In genomic region chr8:71568387-71568937, GRCm38 (mm10) we compare ENCODE assay signal across 8 mouse cellular contexts. TPM values are rescaled to one million over a fixed set of nuclear protein-coding genes. Genes with fewer than 3 reads are reported as not detected.
DNase-seq lines count a peak whose midpoint lies in the region; ATAC-seq and TF ChIP-seq lines count a peak whose summit lies in the region.

Gene Slc27a1 (plus strand): TSS chr8:71568882.

- peak within 1 kb of the TSS; percentile 90 for H3K4me2 ChIP-seq in hindbrain, embryonic 15.5 days

- intact Hi-C loops in gastrocnemius, postnatal 14 days (cut with DNase I; ENCODE audit: low total_unique reads): no loop called here
- intact Hi-C loops in left cerebral cortex, adult 2 months (cut with DNase I): no loop called here

- H3K9me3 ChIP-seq in hindbrain, embryonic 15.5 days: no peaks in the 10 kb centered on the region; the same call in 1 of the 2 replicates

- peak within 1 kb of the TSS; percentile 60 for H3K9ac ChIP-seq in hindbrain, embryonic 15.5 days

- DNase-seq in adrenal gland, adult 18-20 months (ENCODE audit: low spot score in 2 of 2): peak; percentile 66 to 69
- DNase-seq in cerebellum, adult 18-20 months: peak; percentile 61 to 64
- DNase-seq in gastrocnemius, postnatal 14 days: peak; percentile 80
- DNase-seq in left cerebral cortex, adult 2 months (ENCODE audit: extremely low spot score in 1 of 2, low spot score in 2 of 2): peak; percentile 54 to 75
- DNase-seq in lung, postnatal 4 days: peak; percentile 65 to 82
- peak; percentile 84 for DNase-seq in skeletal muscle tissue, adult 2 months (ENCODE audit: low read depth, low spot score)
- DNase-seq in thymus, postnatal 4 days: no peak

- 10% methylated on average over 13 of the region's 13 CpGs for WGBS in hindbrain, embryonic 15.5 days

- peak within 1 kb of the TSS; percentile 75 for H3K4me3 ChIP-seq in hindbrain, embryonic 15.5 days
- peak within 1 kb of the TSS; percentile 84 for H3K4me3 ChIP-seq in left cerebral cortex, adult 2 months

- ATAC-seq in hindbrain, embryonic 15.5 days (ENCODE audit: low FRiP score, low read depth): no peak

- H3K4me1 ChIP-seq in hindbrain, embryonic 15.5 days (replicated peaks): peaks cover 40% of the 10 kb centered on the region

- H3K36me3 ChIP-seq in hindbrain, embryonic 15.5 days: no peaks in the 10 kb centered on the region

- no peak for TF ChIP-seq CTCF in left cerebral cortex, adult 2 months (IDR thresholded peaks at IDR 0.05)

- 0 out of 2 replicates have a peak, but pooled peaks cover 3% of the 10 kb centered on the region for H3K27me3 ChIP-seq in hindbrain, embryonic 15.5 days

- peak within 1 kb of the TSS; percentile 90 for H3K27ac ChIP-seq in hindbrain, embryonic 15.5 days (replicated peaks)
- H3K27ac ChIP-seq in left cerebral cortex, adult 2 months: peak within 1 kb of the TSS; percentile 98

RNA-seq across cellular contexts. Expression of gene Slc27a1, which starts in this region (rescaled TPM):
- 100 to 1,000 TPM; 141 to 234 TPM for total RNA-seq in adrenal gland, adult 18-20 months (2021)
- total RNA-seq in gastrocnemius, postnatal 14 days (2021): 10 to 100 TPM; 29.9 to 50.8 TPM
- 83.9 and 87.4 TPM in 2 replicates for polyA plus RNA-seq in hindbrain, embryonic 15.5 days (2015; fragmentation: Nextera tagmentation; extraction: Ambion mirVana)
- total RNA-seq in left cerebral cortex, adult 2 months (2021): 100 to 1,000 TPM; 108 to 109 TPM
